Mouse (Mus musculus): ENCODE measurements around the gene Arl6ip6. TPM values are rescaled to one million over a fixed set of nuclear protein-coding genes. Genes with fewer than 3 reads are reported as not detected.

Gene Arl6ip6
- polyA plus RNA-seq (2015; fragmentation: Nextera tagmentation; extraction: Ambion mirVana), result 32.6 and 33.5 TPM in 2 replicates

DNA sequence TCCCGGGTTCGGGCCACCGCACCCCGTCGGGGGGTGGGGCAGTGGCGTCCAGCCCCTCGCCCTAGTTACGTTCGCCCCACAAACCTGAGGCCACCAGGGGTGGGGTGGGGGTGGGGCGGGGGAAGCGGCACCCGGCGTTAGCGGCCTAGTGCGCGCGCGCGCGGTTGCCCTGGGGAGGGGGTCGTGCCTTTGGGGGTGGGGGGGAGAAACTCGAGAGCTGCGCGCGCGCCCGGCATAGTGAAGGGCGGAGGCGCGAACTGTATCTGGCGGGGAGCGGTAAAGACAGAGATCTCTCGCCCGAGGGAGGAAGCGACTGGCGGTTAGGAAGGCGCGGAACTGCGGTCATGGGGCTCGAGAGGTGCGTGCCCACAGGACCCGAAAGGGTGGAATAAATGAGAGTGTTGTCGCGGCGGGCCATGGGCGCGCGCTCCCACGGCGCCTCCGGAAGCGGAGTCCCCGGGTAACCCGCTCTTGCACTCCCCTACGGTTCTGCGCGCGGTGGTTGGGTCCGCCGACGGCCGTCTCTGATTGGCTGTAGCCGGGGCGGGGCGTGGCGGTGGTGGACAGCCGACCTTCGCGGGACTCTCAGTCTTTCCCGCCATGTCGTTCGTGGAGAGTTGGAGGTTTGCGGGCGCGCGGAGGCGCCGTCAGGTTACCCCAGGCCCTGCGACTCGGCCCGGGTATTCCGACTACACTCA is at the start of gene Arl6ip6:
Arl6ip6 (plus strand) TSS at position 204 of the 698 bp plus-strand sequence.
- no peaks in the 10 kb centered on the region for H3K9me3 ChIP-seq
- ATAC-seq (ENCODE audit: extremely low read depth, insufficient number of reproducible peaks, low FRiP score, low TSS enrichment), result peak; percentile 88
- under 1% methylated on average over 77 of the region's 82 CpGs for WGBS
- H3K4me2 ChIP-seq, result peak within 1 kb of the TSS; percentile 85
- H3K4me1 ChIP-seq, result peaks cover 31% of the 10 kb centered on the region
- peak within 1 kb of the TSS; percentile 88 for H3K9ac ChIP-seq
- H3K4me3 ChIP-seq, result peak within 1 kb of the TSS; percentile 94
- H3K27me3 ChIP-seq (replicated peaks), result no peaks in the 10 kb centered on the region
- H3K36me3 ChIP-seq, result peaks cover 42% of the 10 kb centered on the region
- peak within 1 kb of the TSS; percentile 97 for H3K27ac ChIP-seq (replicated peaks)

DNA sequence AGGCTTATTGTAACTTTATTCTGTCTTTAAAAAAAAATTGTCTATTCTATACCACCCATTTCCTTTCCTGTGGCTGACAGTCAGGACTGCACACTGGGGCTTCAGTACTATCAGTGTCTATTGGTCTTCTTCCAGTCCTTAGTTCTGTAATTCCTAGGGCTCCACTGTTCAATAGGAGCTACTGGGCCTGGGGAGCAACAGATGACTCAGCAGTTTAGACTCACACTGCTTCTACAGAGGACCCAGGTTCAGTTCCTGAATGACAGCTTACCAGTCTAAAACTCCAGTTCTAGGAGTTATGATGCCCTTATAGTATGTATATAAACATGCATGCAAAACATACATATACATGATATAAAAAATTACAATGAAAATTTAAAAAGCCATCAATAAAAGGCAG is 44.7 kb upstream of the Arl6ip6 start:
- no peak overlapping the region for H3K4me3 ChIP-seq
- no peak for ATAC-seq (ENCODE audit: extremely low read depth, insufficient number of reproducible peaks, low FRiP score, low TSS enrichment)
- no peaks in the 10 kb centered on the region for H3K4me1 ChIP-seq
- no peaks in the 10 kb centered on the region for H3K27me3 ChIP-seq (replicated peaks)
- no peak overlapping the region for H3K4me2 ChIP-seq
- no peak overlapping the region for H3K27ac ChIP-seq (replicated peaks)
- H3K9ac ChIP-seq, result no peak overlapping the region
- H3K9me3 ChIP-seq, result no peaks in the 10 kb centered on the region
- peaks cover 63% of the 10 kb centered on the region for H3K36me3 ChIP-seq

DNA sequence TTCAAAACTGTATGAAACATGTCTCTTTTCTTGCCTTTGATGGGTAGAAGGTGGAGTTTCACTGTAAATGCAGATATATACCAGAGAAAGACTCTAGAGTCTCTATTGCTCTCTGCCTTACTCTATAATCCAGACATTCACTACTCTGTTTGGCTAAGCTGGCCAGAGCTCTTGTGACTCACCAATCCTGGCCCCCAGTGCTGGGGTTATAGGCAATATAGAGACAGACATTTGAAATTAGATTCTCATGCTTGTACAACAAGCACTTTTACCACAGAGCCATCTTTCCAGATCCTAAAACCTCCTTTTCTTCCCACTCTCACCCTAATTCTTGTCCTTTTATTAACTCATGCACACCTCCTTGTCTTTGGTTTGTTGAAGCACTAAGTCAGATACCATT is 17.6 kb upstream of the Arl6ip6 start:
- H3K4me2 ChIP-seq, result no peak overlapping the region
- H3K9ac ChIP-seq, result no peak overlapping the region
- H3K36me3 ChIP-seq, result peaks cover 38% of the 10 kb centered on the region
- H3K4me1 ChIP-seq, result no peaks in the 10 kb centered on the region
- H3K4me3 ChIP-seq, result no peak overlapping the region
- H3K27ac ChIP-seq (replicated peaks), result no peak overlapping the region
- no peak for ATAC-seq (ENCODE audit: extremely low read depth, insufficient number of reproducible peaks, low FRiP score, low TSS enrichment)
- H3K27me3 ChIP-seq (replicated peaks), result no peaks in the 10 kb centered on the region
- no peaks in the 10 kb centered on the region for H3K9me3 ChIP-seq

DNA sequence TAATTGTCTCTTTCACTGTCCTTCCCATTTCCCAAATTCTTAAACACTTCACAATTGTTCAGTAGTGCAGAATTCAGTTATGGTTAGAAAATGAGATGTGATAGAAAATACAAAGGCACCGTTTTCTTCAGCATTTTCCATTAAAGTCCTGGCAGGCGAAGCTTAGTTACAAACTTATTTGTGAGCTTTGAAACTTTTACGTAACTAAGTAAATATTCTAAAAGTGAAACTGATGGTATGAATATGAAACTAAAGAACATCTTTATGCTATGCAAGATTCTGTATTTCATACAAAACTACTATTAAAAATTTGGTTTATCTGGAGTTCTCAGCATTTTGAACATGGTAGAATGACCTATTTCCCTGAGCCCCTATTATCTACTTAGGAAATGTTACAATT is 12.6 kb upstream of the Arl6ip6 start:
- Histone ChIP-seq H3K36me3 (peaks cover 29% of the 10 kb centered on the region), H3K4me1 (peaks cover 12% of the 10 kb centered on the region), H3K9me3 (no peaks in the 10 kb centered on the region), H3K4me2 (no peak overlapping the region), H3K9ac (no peak overlapping the region), H3K27me3 (replicated peaks) (no peaks in the 10 kb centered on the region), H3K27ac (replicated peaks) (no peak overlapping the region), H3K4me3 (no peak overlapping the region)
- WGBS, result 85% methylated on average over 3 of the region's 3 CpGs
- no peak for ATAC-seq (ENCODE audit: extremely low read depth, insufficient number of reproducible peaks, low FRiP score, low TSS enrichment)

DNA sequence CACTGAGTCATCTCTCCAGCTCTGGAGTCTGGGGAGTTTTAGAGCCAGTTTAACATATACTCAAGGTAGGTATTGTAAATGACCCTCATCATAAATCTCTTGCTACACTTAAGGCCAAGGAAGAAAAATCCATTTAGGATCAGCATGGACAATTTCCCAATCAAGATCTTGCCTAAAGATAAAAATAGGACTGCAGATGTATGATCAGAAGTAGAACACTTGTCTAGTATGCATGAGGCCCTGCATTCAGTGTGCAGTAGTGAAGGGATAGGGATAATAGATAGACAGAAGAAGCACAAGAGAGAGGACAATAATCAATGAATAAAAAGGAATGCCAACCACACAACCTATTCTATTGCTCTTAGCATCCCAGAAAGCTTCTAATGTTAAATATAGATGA is 11.7 kb upstream of the Arl6ip6 start:
- Histone ChIP-seq H3K9me3 (no peaks in the 10 kb centered on the region), H3K9ac (no peak overlapping the region), H3K27me3 (replicated peaks) (no peaks in the 10 kb centered on the region), H3K4me1 (peaks cover 12% of the 10 kb centered on the region), H3K4me2 (no peak overlapping the region), H3K4me3 (no peak overlapping the region), H3K36me3 (peaks cover 27% of the 10 kb centered on the region), H3K27ac (replicated peaks) (no peak overlapping the region)
- no peak for ATAC-seq (ENCODE audit: extremely low read depth, insufficient number of reproducible peaks, low FRiP score, low TSS enrichment)

DNA sequence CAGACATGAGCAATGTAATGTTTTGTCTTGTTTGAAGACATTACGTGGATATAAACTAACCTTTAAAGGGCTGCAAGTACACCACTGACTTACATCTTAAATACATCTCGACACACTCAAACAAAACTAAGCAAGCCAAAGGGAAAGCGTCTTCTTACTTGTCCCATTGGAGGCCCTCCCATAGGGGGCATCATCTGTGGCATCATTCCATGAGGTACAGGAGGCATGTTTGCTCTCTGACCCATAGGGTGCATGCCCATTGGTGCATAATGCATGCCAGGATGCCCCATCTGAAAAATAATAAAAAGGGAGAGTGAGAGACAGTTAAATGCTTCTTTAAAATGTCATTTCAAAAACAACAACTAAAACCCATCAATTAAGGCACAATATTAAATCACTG is 1.7 kb upstream of the Arl6ip6 start:
- no peak overlapping the region for H3K27ac ChIP-seq (replicated peaks)
- 73% methylated on average over 3 of the region's 3 CpGs for WGBS
- H3K4me1 ChIP-seq, result peaks cover 31% of the 10 kb centered on the region
- H3K4me3 ChIP-seq, result peak overlapping the region; percentile 94
- no peak for ATAC-seq (ENCODE audit: extremely low read depth, insufficient number of reproducible peaks, low FRiP score, low TSS enrichment)
- no peak overlapping the region for H3K9ac ChIP-seq
- H3K9me3 ChIP-seq, result no peaks in the 10 kb centered on the region
- peaks cover 37% of the 10 kb centered on the region for H3K36me3 ChIP-seq
- H3K27me3 ChIP-seq (replicated peaks), result no peaks in the 10 kb centered on the region
- H3K4me2 ChIP-seq, result peak overlapping the region; percentile 85

DNA sequence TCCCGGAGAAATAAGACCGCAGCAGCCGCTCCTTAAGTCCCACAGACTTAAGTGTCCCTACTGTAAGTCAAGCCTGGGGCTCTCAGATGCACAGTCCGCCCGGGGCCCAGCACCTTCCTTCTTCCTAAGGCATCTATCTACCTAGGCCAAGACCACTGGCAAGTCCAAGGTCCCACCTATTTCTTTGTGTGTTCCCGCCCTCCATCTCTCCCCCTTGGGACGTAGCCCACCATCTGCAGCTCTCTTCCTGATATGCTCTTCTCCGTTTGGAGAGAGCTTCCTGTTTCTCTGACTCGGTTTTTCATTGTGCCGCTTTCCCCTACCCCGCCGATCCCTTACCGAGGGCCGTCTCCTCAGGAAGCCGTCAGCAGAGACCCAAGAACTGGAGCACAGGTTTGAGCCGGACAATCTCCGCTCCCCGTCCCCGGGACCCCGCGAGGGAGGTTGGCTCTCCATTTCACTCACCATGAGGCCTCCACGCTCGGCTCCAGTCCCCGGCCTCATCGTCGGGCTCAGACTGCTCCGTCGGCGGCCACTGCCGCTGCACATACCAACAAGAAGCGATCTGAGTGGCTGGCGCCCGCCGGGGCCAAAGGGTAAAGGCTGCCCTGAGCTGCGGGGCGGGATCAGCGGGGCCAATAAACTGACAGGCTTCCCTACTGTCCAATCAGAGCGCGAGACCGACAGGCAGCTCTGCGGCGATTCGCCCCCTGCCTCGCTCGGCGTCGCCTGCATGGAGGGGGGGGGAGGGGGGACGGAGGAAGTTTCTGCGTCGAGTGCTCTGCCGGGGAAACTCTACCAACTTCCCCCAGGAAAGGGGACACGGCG is 628 bp upstream of the Arl6ip6 start, which contains the start of gene Prpf40a:
Prpf40a (minus strand) TSS at position 601 of the 828 bp plus-strand sequence.
- under 1% methylated on average over 47 of the region's 53 CpGs for WGBS

DNA sequence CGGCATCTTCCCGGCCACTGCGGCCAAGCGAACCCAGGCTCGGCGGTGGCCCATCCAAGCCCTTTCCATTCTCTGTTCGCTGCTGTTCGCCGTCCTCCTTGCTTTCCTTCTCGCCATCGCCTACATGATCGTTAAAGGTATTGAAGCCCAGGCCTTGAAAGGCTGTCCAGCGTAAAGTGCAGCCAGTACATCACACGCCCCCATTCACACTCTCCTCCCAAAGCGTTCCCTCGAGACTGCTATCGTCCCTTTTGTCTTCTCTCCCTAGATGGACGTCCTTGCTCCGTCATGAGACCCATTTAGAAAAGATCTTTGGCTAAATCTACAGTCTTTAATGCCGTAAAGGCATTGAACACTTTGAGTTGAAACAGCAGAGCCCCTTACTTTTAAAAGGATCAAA is 860 bp downstream of the Arl6ip6 start:
- 1% methylated on average over 20 of the region's 20 CpGs for WGBS
- Histone ChIP-seq H3K4me1 (peaks cover 31% of the 10 kb centered on the region), H3K36me3 (peaks cover 44% of the 10 kb centered on the region), H3K4me3 (peak overlapping the region; percentile 94), H3K27me3 (replicated peaks) (no peaks in the 10 kb centered on the region), H3K4me2 (peak overlapping the region; percentile 85), H3K9ac (peak overlapping the region; percentile 88), H3K27ac (replicated peaks) (peak overlapping the region; percentile 97), H3K9me3 (no peaks in the 10 kb centered on the region)
- no peak for ATAC-seq (ENCODE audit: extremely low read depth, insufficient number of reproducible peaks, low FRiP score, low TSS enrichment)

More for the DNA sequence above, 628 bp upstream of the Arl6ip6 start, which contains the start of gene Prpf40a:
- Histone ChIP-seq H3K27ac (replicated peaks) (peak within 1 kb of the TSS; percentile 97), H3K4me3 (peak within 1 kb of the TSS; percentile 94), H3K27me3 (replicated peaks) (no peaks in the 10 kb centered on the region), H3K4me2 (peak within 1 kb of the TSS; percentile 85), H3K9ac (peak within 1 kb of the TSS; percentile 88), H3K36me3 (peaks cover 38% of the 10 kb centered on the region), H3K9me3 (no peaks in the 10 kb centered on the region), H3K4me1 (peaks cover 31% of the 10 kb centered on the region)
- ATAC-seq (ENCODE audit: extremely low read depth, insufficient number of reproducible peaks, low FRiP score, low TSS enrichment), result peak; percentile 95

DNA sequence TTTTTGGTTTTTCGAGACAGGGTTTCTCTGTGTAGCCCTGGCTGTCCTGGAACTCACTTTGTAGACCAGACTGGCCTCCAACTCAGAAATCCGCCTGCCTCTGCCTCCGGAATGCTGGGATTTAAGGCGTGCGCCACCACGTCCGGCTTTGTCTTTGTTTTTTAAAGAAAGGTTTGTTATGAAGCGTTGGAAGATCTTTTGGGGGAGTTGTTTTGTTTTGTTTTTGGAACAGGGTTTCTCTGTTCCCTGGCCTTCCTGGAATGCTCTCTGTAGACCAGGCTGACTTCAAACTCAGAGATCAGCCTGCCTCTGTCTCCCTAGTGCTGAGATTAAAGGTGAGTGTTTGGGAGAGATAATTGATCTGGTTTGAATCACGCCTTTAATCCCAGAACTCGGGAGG is 4.9 kb downstream of the Arl6ip6 start:
- no peak overlapping the region for H3K9ac ChIP-seq
- no peaks in the 10 kb centered on the region for H3K27me3 ChIP-seq (replicated peaks)
- H3K4me3 ChIP-seq, result no peak overlapping the region
- no peak overlapping the region for H3K27ac ChIP-seq (replicated peaks)
- ATAC-seq (ENCODE audit: extremely low read depth, insufficient number of reproducible peaks, low FRiP score, low TSS enrichment), result no peak
- WGBS, result 91% methylated on average over 10 of the region's 10 CpGs
- H3K4me2 ChIP-seq, result no peak overlapping the region
- H3K9me3 ChIP-seq, result no peaks in the 10 kb centered on the region
- H3K4me1 ChIP-seq, result peaks cover 30% of the 10 kb centered on the region
- peaks cover 43% of the 10 kb centered on the region for H3K36me3 ChIP-seq

DNA sequence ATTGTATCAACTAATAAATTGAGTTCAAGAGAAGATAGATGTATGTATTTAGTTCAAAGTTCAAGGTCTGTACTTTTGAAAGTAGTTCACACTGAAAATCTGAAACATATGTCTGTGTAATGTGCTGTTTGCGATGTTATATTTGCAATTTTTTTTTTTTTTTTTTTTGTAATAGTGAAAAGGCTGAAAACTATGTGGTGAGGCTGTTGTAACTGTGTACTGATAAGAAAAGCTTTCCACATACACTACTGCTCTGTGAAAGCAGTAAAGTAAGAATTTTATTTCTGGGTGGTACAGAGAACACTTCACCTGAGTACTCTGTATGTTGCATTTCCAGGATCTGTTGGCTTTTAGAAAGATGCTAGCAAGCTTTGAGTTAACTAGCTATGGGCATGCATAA is 7.7 kb downstream of the Arl6ip6 start:
- Histone ChIP-seq H3K4me2 (no peak overlapping the region), H3K4me1 (peaks cover 15% of the 10 kb centered on the region), H3K9me3 (no peaks in the 10 kb centered on the region), H3K36me3 (peaks cover 47% of the 10 kb centered on the region), H3K27ac (replicated peaks) (no peak overlapping the region), H3K27me3 (replicated peaks) (no peaks in the 10 kb centered on the region), H3K4me3 (no peak overlapping the region), H3K9ac (no peak overlapping the region)
- 94% methylated on average over 1 of the region's 1 CpGs for WGBS
- no peak for ATAC-seq (ENCODE audit: extremely low read depth, insufficient number of reproducible peaks, low FRiP score, low TSS enrichment)

DNA sequence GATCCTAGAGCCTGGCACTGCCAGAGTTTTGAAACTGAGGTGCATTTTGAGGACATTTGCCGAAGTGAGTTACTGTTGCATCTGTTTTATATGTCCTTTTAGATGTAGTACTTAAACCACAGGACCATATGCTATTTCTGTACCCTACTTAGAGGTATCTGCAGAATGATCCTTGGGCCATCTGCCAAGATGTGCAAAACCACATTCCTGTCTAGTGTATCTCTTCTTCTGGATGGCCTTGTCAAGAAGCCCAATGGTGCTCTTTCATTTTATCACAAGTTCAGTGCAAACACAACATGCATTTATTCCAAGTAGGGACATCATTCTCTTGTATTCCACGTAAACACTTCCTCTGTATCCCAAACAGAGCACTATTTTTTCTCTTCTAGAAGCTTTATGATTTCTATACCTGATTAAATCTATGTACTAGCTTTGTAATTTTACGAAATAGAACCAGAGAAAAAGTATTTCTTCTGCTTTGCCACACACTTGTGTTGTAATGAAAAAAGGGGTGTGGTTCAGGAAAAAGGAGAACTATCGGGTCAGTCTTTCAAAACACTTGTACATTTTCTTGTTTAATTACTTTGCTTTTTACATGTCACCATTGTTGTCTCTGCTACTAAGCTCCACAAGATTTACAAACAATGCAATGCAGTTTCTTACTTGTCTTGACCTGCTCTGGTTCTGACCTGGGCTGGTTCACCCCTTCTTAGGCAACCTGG is 8.8 kb downstream of the Arl6ip6 start:
- no peak overlapping the region for H3K4me3 ChIP-seq
- H3K4me1 ChIP-seq, result peaks cover 15% of the 10 kb centered on the region
- H3K9me3 ChIP-seq, result no peaks in the 10 kb centered on the region
- ATAC-seq (ENCODE audit: extremely low read depth, insufficient number of reproducible peaks, low FRiP score, low TSS enrichment), result no peak
- no peaks in the 10 kb centered on the region for H3K27me3 ChIP-seq (replicated peaks)
- WGBS, result 74% methylated on average over 4 of the region's 4 CpGs
- H3K4me2 ChIP-seq, result peak overlapping the region; percentile 42
- peaks cover 42% of the 10 kb centered on the region for H3K36me3 ChIP-seq
- H3K27ac ChIP-seq (replicated peaks), result peak overlapping the region; percentile 54
- H3K9ac ChIP-seq, result no peak overlapping the region
